Mouse (Mus musculus): ENCODE results near the gene Fastkd5. TPM values are rescaled to one million over a fixed set of nuclear protein-coding genes. Genes with fewer than 3 reads are reported as not detected.
"Not testable (repeated sequence)": the region's sequence is repeated elsewhere in the genome, so short reads cannot be mapped to it uniquely, and the experiment has no call there.

Fastkd5 gene
- total RNA-seq, 1 experiment from 2014 or later = 5.1 TPM

DNA sequence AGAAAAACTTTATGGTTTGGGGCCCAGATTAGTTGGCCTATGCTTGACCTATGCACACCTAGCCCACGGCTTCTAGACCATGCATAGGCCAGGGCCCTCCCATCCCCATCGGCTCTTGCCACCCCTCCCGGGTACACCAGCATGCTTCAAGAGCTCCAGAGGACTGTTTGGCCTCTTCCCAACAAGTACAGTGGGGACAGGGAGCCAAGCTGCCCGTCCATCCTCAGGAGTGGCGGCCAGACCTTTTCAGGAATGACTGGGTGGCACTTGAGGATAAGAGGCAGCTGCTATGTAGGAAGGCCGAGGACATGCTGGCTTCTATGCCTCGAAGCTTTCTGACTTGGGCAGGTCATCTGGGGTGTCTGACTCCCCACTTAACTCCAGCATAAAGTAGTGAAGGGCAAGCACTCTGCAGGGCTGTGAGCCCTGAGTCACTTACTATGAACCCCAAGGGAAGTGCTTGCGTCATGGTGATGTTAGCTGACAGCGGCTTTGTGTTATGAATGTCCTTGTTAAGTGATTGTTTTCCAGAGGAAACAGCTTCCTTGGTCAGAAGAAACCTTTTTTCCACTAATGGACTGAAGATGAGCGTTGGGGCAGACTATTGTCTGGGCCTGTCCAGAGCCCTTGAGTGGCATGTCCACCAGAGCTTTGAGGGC, 45.8 kb downstream of the Fastkd5 start:
- ATAC-seq (replicated peaks; ENCODE audit: insufficient number of reproducible peaks, low FRiP score, low TSS enrichment, poor library complexity, severe bottlenecking) = no peak

DNA sequence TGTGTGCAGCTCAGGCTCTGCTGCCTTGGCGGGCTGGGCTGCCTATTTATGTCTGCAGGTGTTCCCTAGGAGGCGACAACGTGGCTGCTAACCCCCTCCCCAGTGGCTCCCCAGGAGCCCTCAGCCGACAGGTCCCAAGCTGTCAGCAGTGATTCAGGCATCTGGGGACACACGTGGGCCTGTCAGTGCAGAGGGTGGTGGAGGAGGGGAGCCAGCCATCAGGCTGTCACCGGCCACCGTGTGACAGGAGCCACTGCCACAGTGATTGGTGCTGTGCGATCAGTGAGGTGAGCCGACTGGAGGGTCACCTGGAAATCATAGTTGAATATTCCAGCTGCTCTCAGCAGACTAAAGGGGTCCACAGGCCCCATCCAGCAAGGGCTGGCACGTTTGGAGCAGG, 47.3 kb downstream of the Fastkd5 start, which contains the start of gene Avp:
TSS of gene Avp (minus strand) at position 3 of the 400 bp plus-strand sequence.
- ATAC-seq (replicated peaks; ENCODE audit: insufficient number of reproducible peaks, low FRiP score, low TSS enrichment, poor library complexity, severe bottlenecking) = no peak

DNA sequence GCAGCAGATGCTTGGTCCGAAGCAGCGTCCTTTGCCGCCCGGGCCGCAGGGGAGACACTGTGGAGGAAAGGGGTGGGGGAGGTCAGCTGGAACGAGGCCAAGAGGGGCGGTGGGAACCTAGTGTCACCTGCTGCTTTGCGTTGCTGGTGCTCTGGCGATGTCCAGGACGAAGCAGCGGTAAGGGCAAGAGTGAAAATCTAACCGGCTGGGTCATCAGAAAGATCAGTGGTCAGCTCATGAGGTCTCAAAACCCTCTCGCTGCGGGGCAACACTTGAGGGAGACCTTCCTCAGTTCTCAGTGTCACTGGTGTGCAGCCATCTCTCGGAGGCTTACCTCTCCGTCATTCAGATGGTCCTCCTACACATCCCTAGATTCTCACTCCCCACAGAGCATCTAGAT, 48.6 kb downstream of the Fastkd5 start:
- ATAC-seq (replicated peaks; ENCODE audit: insufficient number of reproducible peaks, low FRiP score, low TSS enrichment, poor library complexity, severe bottlenecking) = no peak

DNA sequence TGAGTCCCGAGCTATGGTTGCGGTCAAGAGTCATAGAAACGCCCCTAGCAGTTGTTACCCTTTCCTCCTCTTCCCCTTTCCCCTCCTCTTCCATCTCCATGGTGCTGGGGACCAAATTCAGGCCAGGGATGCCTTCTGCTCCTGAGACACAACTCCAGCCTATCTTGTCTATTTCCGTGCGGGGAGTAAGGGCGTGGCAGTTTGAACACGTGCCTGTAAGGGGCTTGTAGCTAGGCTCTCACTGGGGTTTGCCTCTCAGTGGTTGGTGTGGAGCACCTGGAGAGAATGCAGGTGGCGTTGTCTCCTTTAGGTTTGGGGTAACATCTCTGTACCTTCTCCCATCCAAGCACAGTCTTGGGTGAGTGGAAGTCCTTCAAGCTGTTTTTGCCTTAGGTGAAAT, 50.0 kb downstream of the Fastkd5 start:
- no peak for ATAC-seq (replicated peaks; ENCODE audit: insufficient number of reproducible peaks, low FRiP score, low TSS enrichment, poor library complexity, severe bottlenecking)

DNA sequence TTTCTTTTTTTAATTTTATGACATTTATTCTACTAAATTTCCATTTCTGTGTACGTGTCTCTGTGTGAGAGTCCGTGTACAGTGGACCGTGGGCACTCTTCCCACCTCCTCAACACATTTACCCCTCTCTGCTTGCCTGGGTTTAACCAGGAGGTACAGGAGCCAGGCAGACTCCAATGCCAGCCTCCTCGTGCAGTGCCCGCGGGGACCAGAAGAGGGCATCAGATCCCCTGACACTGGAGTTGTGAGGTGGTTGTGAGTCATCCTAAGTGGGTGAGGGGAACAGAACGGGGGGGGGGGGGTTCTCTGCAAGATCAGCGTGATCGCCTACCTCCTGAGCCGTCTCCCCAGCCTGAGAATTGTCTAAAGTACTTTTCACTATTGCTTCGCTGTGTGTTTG, 51.7 kb downstream of the Fastkd5 start:
- peak; percentile 62; the same call in 1 of the 2 replicates for ATAC-seq (replicated peaks; ENCODE audit: insufficient number of reproducible peaks, low FRiP score, low TSS enrichment, poor library complexity, severe bottlenecking)

DNA sequence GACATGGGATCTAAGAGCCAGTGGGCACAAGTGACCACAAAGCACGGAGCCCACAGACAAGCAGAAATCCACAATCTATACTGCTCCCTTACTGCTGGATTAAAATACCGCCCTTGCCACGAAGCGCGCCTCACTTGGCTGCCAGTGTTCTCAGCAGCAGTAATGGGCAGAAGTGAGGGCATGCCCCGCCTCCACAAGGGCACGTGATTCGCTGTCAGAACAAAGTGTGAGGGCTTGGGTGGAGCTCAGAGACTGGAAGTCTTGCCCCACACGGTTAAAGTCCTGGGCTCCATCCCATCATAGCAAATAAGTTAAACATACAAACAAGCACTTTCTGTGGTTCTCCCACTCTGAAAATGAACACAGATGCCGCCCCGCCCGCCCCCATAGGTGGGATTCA, 52.2 kb downstream of the Fastkd5 start:
- peak; percentile 67; the same call in 1 of the 2 replicates for ATAC-seq (replicated peaks; ENCODE audit: insufficient number of reproducible peaks, low FRiP score, low TSS enrichment, poor library complexity, severe bottlenecking)

DNA sequence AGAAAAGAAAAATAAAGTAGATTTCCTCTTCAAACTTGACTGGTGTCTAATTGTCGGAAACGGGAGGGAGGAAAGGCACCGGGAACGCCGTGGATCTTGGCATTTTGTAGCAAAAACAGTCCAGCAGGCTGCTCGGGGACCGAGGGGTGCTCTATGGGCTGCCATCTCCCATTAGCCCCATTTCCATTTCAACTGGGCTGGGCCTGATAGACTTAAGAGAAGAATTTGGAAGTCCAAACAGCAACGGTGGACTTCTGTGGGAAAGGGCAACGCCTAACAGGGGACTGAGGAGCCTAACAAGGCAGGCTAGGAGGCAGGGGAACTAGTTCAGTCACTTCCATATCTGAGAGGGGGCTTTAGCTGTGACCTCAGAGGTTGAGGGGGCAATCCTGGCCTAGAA, 52.8 kb downstream of the Fastkd5 start:
- ATAC-seq (replicated peaks; ENCODE audit: insufficient number of reproducible peaks, low FRiP score, low TSS enrichment, poor library complexity, severe bottlenecking) = no peak

DNA sequence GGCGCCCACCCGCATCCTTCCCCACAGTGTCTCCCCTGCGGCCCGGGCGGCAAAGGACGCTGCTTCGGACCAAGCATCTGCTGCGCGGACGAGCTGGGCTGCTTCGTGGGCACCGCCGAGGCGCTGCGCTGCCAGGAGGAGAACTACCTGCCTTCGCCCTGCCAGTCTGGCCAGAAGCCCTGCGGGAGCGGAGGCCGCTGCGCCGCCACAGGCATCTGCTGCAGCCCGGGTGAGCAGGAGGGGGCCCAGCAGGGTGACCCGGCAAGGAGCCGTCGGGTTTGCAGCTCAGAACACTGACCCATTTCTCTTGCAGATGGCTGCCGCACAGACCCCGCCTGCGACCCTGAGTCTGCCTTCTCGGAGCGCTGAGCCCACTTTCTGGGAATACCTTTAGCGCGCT, 53.3 kb downstream of the Fastkd5 start:
- ATAC-seq (replicated peaks; ENCODE audit: insufficient number of reproducible peaks, low FRiP score, low TSS enrichment, poor library complexity, severe bottlenecking) = not testable (repeated sequence)

DNA sequence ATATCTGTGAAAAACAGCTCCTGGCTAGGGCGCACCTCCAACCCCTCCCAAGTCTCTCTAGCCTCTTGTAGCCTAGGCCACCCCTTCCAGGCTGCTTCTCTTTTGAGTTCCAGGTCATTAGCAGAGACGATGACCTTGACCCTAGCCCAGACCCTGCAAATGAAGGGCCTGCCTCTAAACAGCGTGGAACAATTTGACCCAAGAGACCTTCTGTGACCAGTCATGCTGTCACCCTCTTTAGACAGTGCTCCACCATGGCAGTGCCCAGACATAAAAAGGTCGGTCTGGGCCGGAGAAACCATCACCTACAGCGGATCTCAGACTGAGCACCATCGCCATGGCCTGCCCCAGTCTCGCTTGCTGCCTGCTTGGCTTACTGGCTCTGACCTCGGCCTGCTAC, 54.0 kb downstream of the Fastkd5 start, which contains the start of gene Oxt:
TSS of gene Oxt (plus strand) at position 301 of the 400 bp plus-strand sequence.
- no peak for ATAC-seq (replicated peaks; ENCODE audit: insufficient number of reproducible peaks, low FRiP score, low TSS enrichment, poor library complexity, severe bottlenecking)

DNA sequence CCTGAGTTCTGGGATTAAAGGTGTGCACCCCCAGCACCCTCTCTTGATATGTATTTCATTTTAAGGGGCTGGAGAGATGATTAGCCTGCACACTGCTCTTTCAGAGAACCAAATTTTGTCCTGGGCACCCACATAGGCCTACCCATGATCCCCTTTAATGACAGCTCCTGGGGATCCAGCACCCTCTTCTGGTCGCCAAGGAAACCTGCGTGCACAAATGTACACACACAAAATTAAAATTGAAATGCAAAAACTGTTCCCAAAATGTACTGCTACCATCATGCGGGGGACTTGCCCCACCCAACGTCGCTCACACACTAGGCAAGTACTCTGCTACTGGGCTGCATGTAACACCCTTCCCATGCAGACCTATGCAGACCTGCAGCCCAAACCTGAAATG, 54.9 kb downstream of the Fastkd5 start:
- ATAC-seq (replicated peaks; ENCODE audit: insufficient number of reproducible peaks, low FRiP score, low TSS enrichment, poor library complexity, severe bottlenecking) = no peak

DNA sequence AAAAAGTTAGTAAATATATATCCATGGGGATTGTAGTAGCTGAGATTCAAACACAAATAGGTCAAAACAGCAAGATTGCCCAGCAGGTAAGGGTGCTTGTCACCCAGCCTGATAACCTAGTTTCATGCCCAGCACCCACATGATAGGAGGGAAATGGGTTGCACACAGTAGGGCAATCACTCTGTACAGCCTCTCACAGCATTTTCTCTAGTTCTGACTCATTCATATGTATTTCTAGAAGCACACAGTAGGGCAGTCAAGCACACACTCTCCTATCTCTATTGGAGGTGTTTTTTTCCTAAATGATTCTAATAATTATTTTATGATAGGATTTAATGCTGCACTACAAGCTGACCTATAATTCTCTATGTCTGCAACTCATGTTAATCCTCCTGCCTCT, 59.9 kb downstream of the Fastkd5 start:
- no peak for ATAC-seq (replicated peaks; ENCODE audit: insufficient number of reproducible peaks, low FRiP score, low TSS enrichment, poor library complexity, severe bottlenecking)

DNA sequence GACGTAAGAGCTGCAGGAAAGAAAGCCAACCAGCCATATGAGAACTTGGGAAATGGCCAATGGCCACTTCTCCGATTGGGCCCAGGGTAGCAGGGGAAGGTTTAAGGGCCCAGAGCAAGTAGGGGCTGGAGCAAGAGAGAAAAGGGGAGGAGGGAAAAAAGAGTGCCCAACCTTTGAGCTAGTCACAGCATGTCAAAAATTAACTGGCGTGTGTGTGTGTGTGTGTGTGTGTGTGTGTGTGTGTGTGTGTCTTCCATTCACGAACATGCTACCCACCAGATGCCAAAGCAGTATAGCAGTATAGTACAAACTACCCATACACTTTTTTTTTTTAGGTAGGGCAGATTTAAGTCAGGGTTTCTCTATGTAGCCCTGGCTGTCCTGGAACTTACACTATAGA, 60.9 kb downstream of the Fastkd5 start:
- no peak for ATAC-seq (replicated peaks; ENCODE audit: insufficient number of reproducible peaks, low FRiP score, low TSS enrichment, poor library complexity, severe bottlenecking)

DNA sequence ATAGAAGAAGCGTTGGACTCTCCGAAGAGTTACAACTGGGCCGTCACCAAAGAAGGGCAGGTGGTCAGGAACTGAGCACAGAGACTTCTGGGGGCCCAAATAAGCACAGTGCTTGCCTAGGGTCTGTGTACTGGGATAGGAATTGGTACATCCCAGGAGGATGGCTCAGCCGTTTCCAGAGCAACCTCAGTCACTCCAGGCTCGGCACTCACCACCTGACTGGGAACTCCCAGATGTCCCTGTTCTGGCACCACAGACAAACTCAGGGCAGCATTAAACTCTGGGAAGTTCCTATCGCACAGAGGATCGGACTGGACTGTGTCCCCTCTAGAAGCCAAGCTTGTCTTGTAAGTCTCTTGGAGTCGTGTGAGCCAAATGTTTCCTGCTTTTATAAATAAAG, 64.8 kb downstream of the Fastkd5 start:
- no peak for ATAC-seq (replicated peaks; ENCODE audit: insufficient number of reproducible peaks, low FRiP score, low TSS enrichment, poor library complexity, severe bottlenecking)

DNA sequence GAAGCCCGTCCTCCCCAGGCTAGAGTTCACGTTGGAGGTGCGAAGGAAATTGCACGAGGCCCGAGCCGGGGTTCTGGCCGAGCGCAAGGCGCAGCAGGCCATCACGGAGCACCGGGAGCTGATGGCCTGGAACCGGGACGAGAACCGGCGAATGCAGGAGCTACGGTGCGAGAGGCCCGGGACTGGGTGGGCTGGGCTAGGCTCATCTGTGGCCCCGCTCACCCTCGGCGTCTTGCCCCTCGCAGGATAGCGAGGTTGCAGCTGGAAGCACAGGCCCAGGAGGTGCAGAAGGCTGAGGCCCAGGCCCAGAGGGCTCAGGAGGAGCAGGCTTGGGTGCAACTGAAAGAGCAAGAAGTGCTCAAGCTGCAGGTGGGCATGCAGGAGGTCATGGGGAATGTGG, 65.8 kb downstream of the Fastkd5 start:
- ATAC-seq (replicated peaks; ENCODE audit: insufficient number of reproducible peaks, low FRiP score, low TSS enrichment, poor library complexity, severe bottlenecking) = no peak

Other genes starting within 250 kb of the Fastkd5 start
- gene Cpxm1, start 232.5 kb downstream of the Fastkd5 start, total RNA-seq (2017) = 0.19 to 0.67 TPM in 2 of 3 replicates, not detected in the other
- not detected in 3 replicates for gene Gm28372, start 224.8 kb downstream of the Fastkd5 start, total RNA-seq (2017)
- gene 1700020A23Rik, start 224.8 kb downstream of the Fastkd5 start, total RNA-seq (2017) = not detected in 3 replicates
- gene Tmem239, start 223.5 kb downstream of the Fastkd5 start, total RNA-seq (2017) = not detected in 3 replicates
- gene Vps16, start 205.7 kb downstream of the Fastkd5 start, total RNA-seq (2017) = 199 to 267 TPM (median 223 TPM) in 3 replicates
- 20.8 to 40.3 TPM (median 22.5 TPM) in 3 replicates for gene Pced1a, start 205.3 kb downstream of the Fastkd5 start, total RNA-seq (2017)
- gene Ptpra, start 179.7 kb downstream of the Fastkd5 start, total RNA-seq (2017) = 103 to 177 TPM (median 151 TPM) in 3 replicates
- gene Mrps26, start 66.3 kb downstream of the Fastkd5 start, total RNA-seq (2017) = 12.2 to 32.6 TPM (median 25.0 TPM) in 3 replicates
- gene Oxt, start 53.9 kb downstream of the Fastkd5 start, total RNA-seq (2017) = not detected in 3 replicates
- not detected in 3 replicates for gene Avp, start 47.5 kb downstream of the Fastkd5 start, total RNA-seq (2017)
- gene Ubox5, start within 50 bp of the Fastkd5 start, total RNA-seq (2017) = 2.9 to 5.1 TPM (median 3.5 TPM) in 3 replicates
- 0.29 to 0.95 TPM (median 0.85 TPM) in 3 replicates for gene Lzts3, start 12.8 kb upstream of the Fastkd5 start, total RNA-seq (2017)
- 79.9 to 114 TPM (median 86.8 TPM) in 3 replicates for gene Ddrgk1, start 34.6 kb upstream of the Fastkd5 start, total RNA-seq (2017)
- gene Itpa, start 37.6 kb upstream of the Fastkd5 start, total RNA-seq (2017) = 33.0 to 47.1 TPM (median 41.8 TPM) in 3 replicates
- not detected in 3 replicates for gene Slc4a11, start 67.5 kb upstream of the Fastkd5 start, total RNA-seq (2017)

All from monocyte, adult 5-6 weeks (primary cell).